13 mouse cellular contexts compared by ENCODE assay signal in the genomic region with DNA sequence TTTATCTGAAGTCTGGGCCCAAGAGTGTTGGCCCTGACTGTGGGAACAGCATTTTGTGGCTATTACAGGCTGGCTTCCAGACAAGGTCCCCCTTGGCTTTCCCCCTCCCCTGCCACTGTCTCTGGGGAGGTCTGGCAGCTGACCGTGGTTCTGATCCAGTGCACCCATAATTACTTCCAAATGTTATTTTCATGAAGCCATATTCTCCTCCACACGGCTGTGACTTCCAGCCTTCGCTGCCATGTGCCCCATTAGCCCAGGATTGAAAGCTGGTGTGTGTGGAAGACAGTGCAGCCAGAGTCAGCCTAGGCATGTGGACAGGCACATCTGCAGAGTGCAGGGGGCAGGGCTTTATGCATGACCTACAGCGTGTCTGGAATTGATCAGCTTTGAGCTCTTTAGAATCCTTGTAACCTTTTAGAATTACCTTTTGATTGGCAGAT.
DNase-seq lines count a peak whose midpoint lies in the region; ATAC-seq and TF ChIP-seq lines count a peak whose summit lies in the region.
"Had no signal": no experiment of that assay in that cellular context is flagged by ENCODE, and none has a peak within 500 bp of the region (broad histone marks: within the 10 kb centered on the region; RNA-seq: fewer than 3 reads in every experiment).

No protein-coding gene starts in this region.

- peak; percentile 47; the same call in 1 of the 2 replicates for ATAC-seq in lung, embryonic 15.5 days (ENCODE audit: borderline replicate concordance, extremely low read depth, low FRiP score, low TSS enrichment)
- peak; percentile 56; the same call in 1 of the 2 replicates for ATAC-seq in embryonic facial prominence, embryonic 15.5 days (ENCODE audit: insufficient number of reproducible peaks, low FRiP score, low TSS enrichment, low read depth)
- 0 out of 2 replicates have a peak, but pooled peaks have one; percentile 37 for ATAC-seq in midbrain, embryonic 15.5 days (replicated peaks)
- ATAC-seq: forebrain, postnatal 0 days; intestine, postnatal 0 days had no signal

- TF ChIP-seq CTCF in cerebellum, adult 2 months (IDR thresholded peaks at IDR 0.05; ENCODE audit: borderline replicate concordance, insufficient read depth, low read depth, low read length): no peak

- no peak for TF ChIP-seq POLR2A in cerebellum, adult 2 months (IDR thresholded peaks at IDR 0.05; ENCODE audit: borderline replicate concordance, insufficient read depth, low read length)

- peaks cover 3% of the 10 kb centered on the region; the same call in 1 of the 2 replicates for H3K27me3 ChIP-seq in lung, embryonic 15.5 days
- H3K27me3 ChIP-seq in embryonic facial prominence, embryonic 15.5 days: no peaks in the 10 kb centered on the region
- H3K27me3 ChIP-seq in midbrain, embryonic 15.5 days (replicated peaks): no peaks in the 10 kb centered on the region
- H3K27me3 ChIP-seq in cerebellum, adult 2 months (ENCODE audit: control insufficient read depth, insufficient read depth, low read length): no peaks in the 10 kb centered on the region
- H3K27me3 ChIP-seq: midbrain, embryonic 12.5 days had no signal

- no peaks in the 10 kb centered on the region for H3K9me3 ChIP-seq in lung, embryonic 15.5 days
- H3K9me3 ChIP-seq in embryonic facial prominence, embryonic 15.5 days (replicated peaks): no peaks in the 10 kb centered on the region
- no peaks in the 10 kb centered on the region for H3K9me3 ChIP-seq in midbrain, embryonic 15.5 days
- H3K9me3 ChIP-seq: midbrain, embryonic 12.5 days had no signal

- no peak for DNase-seq in lung, postnatal 14 days
- DNase-seq in embryo, embryonic 10.5 days (ENCODE audit: low spot score): peak; percentile 63
- DNase-seq in right cerebral cortex, adult 2 months (ENCODE audit: low spot score in 2 of 2): no peak
- DNase-seq in cerebellum, adult 2 months: no peak
- no peak for DNase-seq in spleen, adult 12 weeks (ENCODE audit: low spot score)
- DNase-seq: cerebellum, adult 9-10 months; forebrain, postnatal 0 days; gastrocnemius, postnatal 36 days had no signal

- H3K9ac ChIP-seq in lung, embryonic 15.5 days: no peak overlapping the region
- no peak overlapping the region for H3K9ac ChIP-seq in embryonic facial prominence, embryonic 15.5 days
- H3K9ac ChIP-seq in midbrain, embryonic 15.5 days: no peak overlapping the region
- H3K9ac ChIP-seq: forebrain, postnatal 0 days; midbrain, embryonic 12.5 days had no signal

- no peak overlapping the region for H3K27ac ChIP-seq in lung, embryonic 15.5 days
- no peak overlapping the region for H3K27ac ChIP-seq in embryonic facial prominence, embryonic 15.5 days (replicated peaks)
- no peak overlapping the region for H3K27ac ChIP-seq in midbrain, embryonic 15.5 days
- H3K27ac ChIP-seq in cerebellum, adult 2 months (ENCODE audit: insufficient read depth, low read length): no peak overlapping the region
- H3K27ac ChIP-seq: midbrain, embryonic 12.5 days had no signal

- H3K4me1 ChIP-seq in lung, embryonic 15.5 days: peaks cover 4% of the 10 kb centered on the region; the same call in 1 of the 2 replicates
- H3K4me1 ChIP-seq in embryonic facial prominence, embryonic 15.5 days: peaks cover 10% of the 10 kb centered on the region
- peaks cover 16% of the 10 kb centered on the region; the same call in 1 of the 2 replicates for H3K4me1 ChIP-seq in midbrain, embryonic 15.5 days
- H3K4me1 ChIP-seq in cerebellum, adult 2 months (ENCODE audit: control insufficient read depth, insufficient read depth, low read length): peaks cover 10% of the 10 kb centered on the region

- no peaks in the 10 kb centered on the region for H3K36me3 ChIP-seq in lung, embryonic 15.5 days
- no peaks in the 10 kb centered on the region for H3K36me3 ChIP-seq in embryonic facial prominence, embryonic 15.5 days
- no peaks in the 10 kb centered on the region for H3K36me3 ChIP-seq in midbrain, embryonic 15.5 days (replicated peaks)
- H3K36me3 ChIP-seq: midbrain, embryonic 12.5 days had no signal

- 40% methylated on average over 4 of the region's 4 CpGs for WGBS in lung, embryonic 15.5 days
- WGBS in embryonic facial prominence, embryonic 15.5 days: 30% methylated on average over 4 of the region's 4 CpGs
- WGBS in midbrain, embryonic 15.5 days: 43% methylated on average over 4 of the region's 4 CpGs
- 55% methylated on average over 4 of the region's 4 CpGs for WGBS in cerebellum, adult 2 months

- H3K4me2 ChIP-seq in lung, embryonic 15.5 days: no peak overlapping the region
- no peak overlapping the region for H3K4me2 ChIP-seq in embryonic facial prominence, embryonic 15.5 days (replicated peaks)
- H3K4me2 ChIP-seq in midbrain, embryonic 15.5 days: no peak overlapping the region
- H3K4me2 ChIP-seq: midbrain, embryonic 12.5 days had no signal

- no peak overlapping the region for H3K4me3 ChIP-seq in lung, embryonic 15.5 days
- no peak overlapping the region for H3K4me3 ChIP-seq in embryonic facial prominence, embryonic 15.5 days (replicated peaks)
- no peak overlapping the region for H3K4me3 ChIP-seq in midbrain, embryonic 15.5 days
- no peak overlapping the region for H3K4me3 ChIP-seq in cerebellum, adult 2 months (replicated peaks; ENCODE audit: insufficient read depth, low read depth, low read length)
- H3K4me3 ChIP-seq: midbrain, embryonic 12.5 days had no signal
